Mouse (Mus musculus) hindbrain, embryonic 13.5 days (tissue): ENCODE results near the gene Dand5. TPM values are rescaled to one million over a fixed set of nuclear protein-coding genes. Genes with fewer than 3 reads are reported as not detected.

ENCODE experiments used
- ATAC-seq: fragments of 200-750 bp; cut with Nextera tagmentation; 2 replicates; pipeline ENCODE4 v1.8.0; 2017; ENCODE audit warnings: moderate TSS enrichment; ENCODE audit not compliant: low FRiP score
- H3K27ac ChIP-seq: fragments of 300-500 bp; sonication (generic); 2 replicates; pipeline ENCODE4 v1.5.1; 2015; ENCODE audit warnings: inconsistent platforms, mild to moderate bottlenecking, moderate library complexity
- H3K27me3 ChIP-seq: fragments of 300-500 bp; sonication (generic); 2 replicates; pipeline ENCODE4 v1.6.1; 2015; ENCODE audit warnings: mild to moderate bottlenecking, inconsistent platforms
- H3K36me3 ChIP-seq: fragments of 300-500 bp; sonication (generic); 2 replicates; pipeline ENCODE4 v1.6.1; 2015; ENCODE audit warnings: mild to moderate bottlenecking, inconsistent platforms
- H3K4me1 ChIP-seq: fragments of 300-500 bp; sonication (generic); replicated peaks from 2 replicates; pipeline ENCODE4 v1.6.1; 2015; ENCODE audit warnings: inconsistent platforms
- H3K4me2 ChIP-seq: fragments of 300-500 bp; sonication (generic); 2 replicates; pipeline ENCODE4 v1.6.1; 2015; ENCODE audit warnings: inconsistent platforms, mild to moderate bottlenecking, moderate library complexity
- H3K4me3 ChIP-seq: fragments of 300-500 bp; sonication (generic); 2 replicates; pipeline ENCODE4 v1.5.1; 2015; ENCODE audit warnings: mild to moderate bottlenecking, inconsistent platforms
- H3K9ac ChIP-seq: fragments of 300-500 bp; sonication (generic); 2 replicates; pipeline ENCODE4 v1.6.1; 2015; ENCODE audit warnings: mild to moderate bottlenecking, inconsistent platforms
- H3K9me3 ChIP-seq: fragments of 300-500 bp; sonication (generic); 2 replicates; pipeline ENCODE4 v1.6.1; 2016; ENCODE audit warnings: inconsistent platforms
- WGBS: fragments of 180-500 bp; shearing (Covaris S2); methylation state at CpG from one replicate; pipeline ENCODE4 v1.1.7; 2015; 5-methylcytosine and 5-hydroxymethylcytosine counted together
- microRNA-seq: library from miRNA; unstranded; fragments of <30 nt; microRNA quantifications from one replicate; pipeline ENCODE4, GENCODE M21; 2016
- polyA plus RNA-seq: library from polyadenylated mRNA; unstranded; fragments of >200 nt; fragmentation: Nextera tagmentation; extraction: Ambion mirVana; gene quantifications from 2 replicates; pipeline ENCODE4 v1.2.1, GENCODE M21; 2015

Gene Dand5
- polyA plus RNA-seq, 1 experiment from 2014 or later, result 11.5 TPM

- no peak for ATAC-seq
- Histone ChIP-seq H3K36me3 (no peaks in the 10 kb centered on the region), H3K27me3 (peaks cover 99% of the 10 kb centered on the region), H3K4me1 (peaks cover 64% of the 10 kb centered on the region), H3K4me2 (peak overlapping the region; percentile 49), H3K9me3 (no peaks in the 10 kb centered on the region), H3K4me3 (no peak overlapping the region), H3K27ac (no peak overlapping the region), H3K9ac (no peak overlapping the region; the same call in 1 of the 2 replicates)
- WGBS, result 88% methylated on average over 14 of the region's 14 CpGs
Measured at GRCm38 (mm10) chr8:84768343-84769095, 54.1 kb downstream of the Dand5 start.

- Histone ChIP-seq H3K4me1 (peaks cover 56% of the 10 kb centered on the region), H3K9ac (no peak overlapping the region), H3K36me3 (no peaks in the 10 kb centered on the region), H3K9me3 (no peaks in the 10 kb centered on the region), H3K4me3 (no peak overlapping the region), H3K4me2 (0 out of 2 replicates have a peak overlapping the region, but pooled peaks have one; percentile 15), H3K27me3 (peaks cover 100% of the 10 kb centered on the region), H3K27ac (no peak overlapping the region)
- ATAC-seq, result no peak
- WGBS, result 82% methylated on average over 10 of the region's 10 CpGs
Measured at GRCm38 (mm10) chr8:84767221-84767620, 55.4 kb downstream of the Dand5 start.

GRCm38 (mm10) chr8:84766422-84766821 lies 56.2 kb downstream of the Dand5 start:
- Histone ChIP-seq H3K4me1 (peaks cover 53% of the 10 kb centered on the region), H3K9ac (peak overlapping the region; percentile 19; the same call in 1 of the 2 replicates), H3K4me3 (no peak overlapping the region), H3K36me3 (no peaks in the 10 kb centered on the region), H3K9me3 (no peaks in the 10 kb centered on the region), H3K27ac (peak overlapping the region; percentile 58), H3K4me2 (0 out of 2 replicates have a peak overlapping the region, but pooled peaks have one; percentile 15), H3K27me3 (peaks cover 100% of the 10 kb centered on the region)
- WGBS, result 45% methylated on average over 9 of the region's 9 CpGs
- no peak for ATAC-seq

- Histone ChIP-seq H3K27ac (peak overlapping the region; percentile 58), H3K27me3 (peaks cover 99% of the 10 kb centered on the region), H3K9ac (peak overlapping the region; percentile 35), H3K4me1 (peaks cover 53% of the 10 kb centered on the region), H3K4me2 (peak overlapping the region; percentile 14), H3K9me3 (no peaks in the 10 kb centered on the region), H3K36me3 (no peaks in the 10 kb centered on the region), H3K4me3 (no peak overlapping the region)
- 5% methylated on average over 10 of the region's 10 CpGs for WGBS
- ATAC-seq, result no peak
Measured at GRCm38 (mm10) chr8:84765629-84766028, 57.0 kb downstream of the Dand5 start.

Small RNA genes within 50 kb of the gene (microRNA-seq; reads per million reads assigned to microRNA genes)
- 2.8 reads per million, percentile 4 among the genes with 10 or more reads in this experiment for gene Mir7069

Other genes with a start within 250 kb of the Dand5 start
- gene Ier2, start 160.0 kb downstream of the Dand5 start, polyA plus RNA-seq, result 26.1 and 32.2 TPM in 2 replicates
- 51.9 and 60.3 TPM in 2 replicates for gene Trmt1, start 136.5 kb downstream of the Dand5 start, polyA plus RNA-seq
- 13.7 and 14.4 TPM in 2 replicates for gene Nacc1, start 135.0 kb downstream of the Dand5 start, polyA plus RNA-seq
- gene Lyl1, start 121.4 kb downstream of the Dand5 start, polyA plus RNA-seq, result 3.9 and 4.2 TPM in 2 replicates
- gene G430095P16Rik, start 99.8 kb downstream of the Dand5 start, polyA plus RNA-seq, result 1.0 and 2.3 TPM in 2 replicates
- 35.3 and 44.1 TPM in 2 replicates for gene Nfix, start 22.5 kb downstream of the Dand5 start, polyA plus RNA-seq
- 37.3 and 37.8 TPM in 2 replicates for gene Gadd45gip1, start 8.7 kb upstream of the Dand5 start, polyA plus RNA-seq
- 83.2 and 85.5 TPM in 2 replicates for gene Rad23a, start 17.8 kb upstream of the Dand5 start, polyA plus RNA-seq
- gene Calr, start 24.1 kb upstream of the Dand5 start, polyA plus RNA-seq, result 646 and 672 TPM in 2 replicates
- gene Farsa, start 34.2 kb upstream of the Dand5 start, polyA plus RNA-seq, result 107 and 109 TPM in 2 replicates
- gene Syce2, start 49.3 kb upstream of the Dand5 start, polyA plus RNA-seq, result 17.8 and 20.4 TPM in 2 replicates
- gene Gcdh, start 71.1 kb upstream of the Dand5 start, polyA plus RNA-seq, result 33.1 TPM in 2 replicates
- 0.64 and 1.00 TPM in 2 replicates for gene Klf1, start 79.1 kb upstream of the Dand5 start, polyA plus RNA-seq
- 5.8 and 6.0 TPM in 2 replicates for gene Dnase2a, start 85.7 kb upstream of the Dand5 start, polyA plus RNA-seq
- gene Mast1, start 114.5 kb upstream of the Dand5 start, polyA plus RNA-seq, result 59.1 and 62.2 TPM in 2 replicates
- 1.8 and 2.4 TPM in 2 replicates for gene Rtbdn, start 124.2 kb upstream of the Dand5 start, polyA plus RNA-seq
- gene Gm49661, start 146.6 kb upstream of the Dand5 start, polyA plus RNA-seq, result not detected in 2 replicates
- gene Prdx2, start 146.8 kb upstream of the Dand5 start, polyA plus RNA-seq, result 1,362 and 1,388 TPM in 2 replicates
- gene Rnaseh2a, start 146.9 kb upstream of the Dand5 start, polyA plus RNA-seq, result 61.4 and 62.1 TPM in 2 replicates
- 5.2 and 5.9 TPM in 2 replicates for gene Junb, start 155.9 kb upstream of the Dand5 start, polyA plus RNA-seq
- 25.1 and 25.5 TPM in 2 replicates for gene Hook2, start 167.8 kb upstream of the Dand5 start, polyA plus RNA-seq
- not detected in 2 replicates for gene Best2, start 191.7 kb upstream of the Dand5 start, polyA plus RNA-seq
- 151 and 157 TPM in 2 replicates for gene Asna1, start 202.5 kb upstream of the Dand5 start, polyA plus RNA-seq
- gene Trir, start 204.0 kb upstream of the Dand5 start, polyA plus RNA-seq, result 139 and 141 TPM in 2 replicates
- gene Tnpo2, start 214.1 kb upstream of the Dand5 start, polyA plus RNA-seq, result 48.8 and 54.7 TPM in 2 replicates
- gene Fbxw9, start 237.2 kb upstream of the Dand5 start, polyA plus RNA-seq, result 59.2 and 66.2 TPM in 2 replicates
- gene Gm5741, start 245.2 kb upstream of the Dand5 start, polyA plus RNA-seq, result 0.78 and 1.3 TPM in 2 replicates
- 90.5 and 96.4 TPM in 2 replicates for gene Dhps, start 248.9 kb upstream of the Dand5 start, polyA plus RNA-seq